Mouse (Mus musculus): ENCODE results near the gene Nubp1.
A peak's percentile ranks its signal among the peaks of the same experiment; 100 is the strongest.

Nubp1 gene

DNA sequence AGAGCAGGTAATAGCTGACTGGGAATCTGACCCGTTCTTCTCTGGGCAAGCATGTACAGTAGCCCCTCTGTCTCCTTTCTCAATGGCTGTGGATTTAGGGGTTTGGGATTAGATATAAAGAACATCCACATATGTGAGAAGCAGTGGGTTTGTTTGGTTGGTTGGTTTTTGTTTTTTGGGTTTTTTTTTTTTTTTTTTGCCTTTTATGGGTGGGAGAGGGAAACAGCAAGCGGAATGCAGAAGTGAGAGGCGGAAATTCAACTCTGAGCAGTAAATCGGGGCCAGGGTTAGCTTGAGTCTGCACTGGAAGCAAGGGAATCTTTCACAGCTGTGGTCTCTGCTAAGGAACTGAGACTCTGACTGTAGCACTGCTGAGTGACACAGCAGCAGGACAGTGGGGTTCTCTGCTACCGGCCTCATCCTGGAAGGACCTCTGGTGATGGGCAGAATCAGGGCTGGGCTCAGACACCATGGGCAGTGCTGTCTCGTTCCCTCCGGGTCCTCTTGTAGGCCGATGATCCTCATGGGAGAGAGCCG is 6.0 kb downstream of the Nubp1 start:
- DNase-seq (ENCODE audit: low read depth, low spot score), result no peak

DNA sequence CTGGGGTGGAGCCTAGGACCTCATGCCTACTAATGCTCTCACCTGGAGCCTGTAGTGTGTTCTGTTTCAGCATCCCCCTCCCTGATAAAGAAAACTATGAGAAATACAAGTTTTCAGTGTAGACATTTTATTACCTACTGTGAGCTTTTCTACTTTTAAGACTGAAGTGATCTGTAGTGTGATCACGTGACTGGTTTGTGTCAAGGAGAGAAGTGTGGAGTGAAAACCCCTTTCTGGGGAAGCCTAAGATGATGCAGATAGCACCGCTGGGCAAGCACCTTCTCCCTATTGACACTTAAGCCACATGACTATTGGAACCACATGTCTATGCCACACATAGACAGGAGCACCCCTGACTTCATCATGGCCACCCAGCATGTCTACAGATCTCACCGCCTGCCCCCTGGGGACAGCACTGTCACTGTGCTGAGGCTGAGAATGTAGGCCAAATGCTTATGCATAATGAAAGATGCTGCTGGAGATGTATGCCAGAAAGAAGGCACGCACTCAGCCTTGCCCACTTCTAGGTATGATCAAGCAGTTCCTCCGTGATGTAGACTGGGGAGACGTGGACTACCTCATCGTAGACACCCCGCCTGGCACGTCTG is 8.8 kb downstream of the Nubp1 start:
- no peak for DNase-seq (ENCODE audit: low read depth, low spot score)

DNA sequence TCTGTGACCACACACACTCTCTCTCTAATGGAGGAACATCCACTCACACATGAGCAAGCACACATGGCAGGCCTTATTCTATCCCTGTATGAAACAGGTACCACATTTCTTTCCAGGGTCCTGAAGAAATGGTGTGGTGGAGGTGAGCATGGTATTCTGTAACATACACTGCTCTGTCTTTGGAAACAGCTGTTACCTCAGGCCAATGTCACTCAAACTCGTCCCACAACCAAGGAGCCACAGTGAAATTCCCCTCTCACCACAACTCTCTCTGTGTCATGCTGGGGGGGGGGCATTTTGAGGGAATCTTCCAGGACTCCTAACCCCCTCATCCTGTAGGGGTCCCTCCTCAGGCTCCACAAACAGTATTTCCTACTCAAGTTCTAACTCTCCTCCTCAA is 20.2 kb downstream of the Nubp1 start:
- DNase-seq (ENCODE audit: low read depth, low spot score), result no peak

DNA sequence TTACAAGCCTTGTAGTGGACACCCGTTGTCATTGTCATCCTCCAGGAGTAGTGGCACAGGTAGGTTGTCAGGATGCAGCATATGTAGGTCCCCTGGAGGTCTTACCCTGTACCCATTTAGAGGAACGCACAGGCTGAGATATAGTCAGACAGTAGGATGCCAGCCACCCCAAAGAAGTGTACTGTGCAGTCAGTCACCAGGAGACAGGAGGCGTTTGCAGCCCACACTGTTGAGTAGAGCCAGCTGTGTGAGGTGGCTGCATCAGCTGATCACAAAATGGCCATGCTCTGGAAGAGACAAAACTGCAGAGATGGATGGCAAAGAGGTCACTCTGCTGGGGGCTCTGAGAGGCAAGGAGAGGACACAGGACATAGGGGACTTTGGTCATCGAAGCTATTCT is 20.6 kb downstream of the Nubp1 start:
- DNase-seq (ENCODE audit: low read depth, low spot score), result no peak

DNA sequence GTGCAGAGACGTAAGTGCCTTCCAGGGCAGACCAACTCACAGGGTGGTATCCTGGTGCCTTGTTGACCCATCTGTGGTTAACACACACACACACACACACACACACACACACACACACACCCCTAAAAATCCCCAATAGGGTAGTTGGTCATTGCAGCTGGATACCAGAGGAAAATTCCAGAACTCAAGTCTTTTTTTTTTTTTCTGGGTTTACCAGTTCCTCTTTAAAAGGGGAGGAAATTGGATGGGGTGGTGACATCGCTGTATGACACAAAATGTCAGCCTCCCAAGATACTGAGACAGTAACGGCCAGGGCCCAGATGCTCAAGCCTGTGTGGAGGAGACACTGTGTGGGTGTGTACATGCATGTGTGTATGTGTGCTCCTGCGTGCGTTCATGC is 21.6 kb downstream of the Nubp1 start:
- no peak for DNase-seq (ENCODE audit: low read depth, low spot score)

DNA sequence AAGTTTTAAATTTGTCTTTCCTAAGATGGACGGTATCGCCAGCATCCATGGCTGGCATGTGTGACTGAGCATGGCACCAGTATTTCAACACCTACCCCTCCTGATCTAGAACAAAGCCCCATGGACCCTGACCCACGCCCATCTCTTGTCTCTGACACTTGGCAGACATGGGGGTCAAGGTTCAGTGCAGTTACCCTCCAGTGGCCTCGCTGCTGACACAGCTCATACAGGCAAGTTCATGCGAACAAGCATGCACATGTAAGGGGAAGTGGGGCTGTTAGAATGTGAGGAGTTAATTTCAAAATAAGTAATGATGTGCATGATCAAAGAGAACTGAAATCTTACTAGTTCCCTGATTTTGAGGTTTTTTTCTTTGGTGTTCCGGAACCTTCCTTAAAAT is 24.4 kb downstream of the Nubp1 start:
- DNase-seq (ENCODE audit: low read depth, low spot score), result no peak

DNA sequence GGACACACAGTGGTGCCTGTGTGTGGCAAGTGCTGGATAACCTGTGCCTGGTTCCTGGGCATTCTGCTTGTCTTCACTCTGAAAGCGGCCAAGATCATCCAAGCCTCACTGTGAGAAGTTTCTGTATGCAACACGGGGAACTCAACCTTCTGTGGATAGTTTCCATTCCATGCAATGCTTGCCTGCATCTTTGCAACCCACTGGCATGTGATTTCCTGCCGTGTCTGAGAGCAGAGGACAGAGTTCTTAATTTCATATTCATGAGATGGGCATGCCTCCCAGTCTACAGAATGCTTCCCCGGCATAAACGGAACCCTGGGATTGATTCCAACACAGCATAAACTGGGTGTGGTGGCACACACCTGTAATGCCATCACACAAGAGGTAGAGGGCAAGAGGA is 26.3 kb downstream of the Nubp1 start:
- no peak for DNase-seq (ENCODE audit: low read depth, low spot score)

DNA sequence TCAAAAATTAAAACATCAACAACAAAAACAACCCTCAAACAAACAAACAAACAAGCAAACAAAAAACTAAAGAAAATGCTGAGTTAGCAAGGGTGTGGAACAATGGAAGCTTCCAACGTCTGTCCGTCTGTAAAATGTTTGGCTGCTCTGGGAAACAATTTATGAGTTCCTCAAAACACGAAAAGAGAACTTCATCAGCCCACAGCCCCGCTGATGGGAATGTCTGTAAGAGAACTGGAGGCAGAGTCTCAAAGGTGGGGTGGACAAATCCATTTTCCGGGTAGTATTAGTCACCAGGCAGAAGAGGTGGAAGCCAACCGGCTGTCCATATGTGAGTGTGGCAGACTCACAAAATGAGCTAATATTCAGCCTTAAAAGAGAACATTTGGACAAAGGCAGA is 29.6 kb downstream of the Nubp1 start:
- no peak for DNase-seq (ENCODE audit: low read depth, low spot score)

DNA sequence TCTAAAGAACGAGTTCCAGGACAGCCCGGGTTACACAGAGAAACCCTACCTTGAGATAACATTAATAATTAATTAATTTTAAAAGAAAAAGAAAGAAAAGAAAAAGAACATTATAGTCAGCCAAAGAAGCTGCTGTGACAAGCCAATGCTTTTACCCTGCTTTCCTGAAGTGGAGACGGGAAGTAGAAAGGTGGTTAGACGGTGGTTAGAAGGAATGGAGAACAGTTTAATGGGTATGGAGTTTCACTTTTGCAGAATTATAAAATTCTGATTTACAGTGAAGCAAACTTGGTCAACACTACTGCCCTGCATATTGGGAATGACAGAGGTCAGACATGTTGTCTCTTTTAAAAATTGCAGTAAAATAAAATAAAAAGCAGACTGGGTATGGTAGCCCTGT is 30.0 kb downstream of the Nubp1 start:
- DNase-seq (ENCODE audit: low read depth, low spot score), result no peak

DNA sequence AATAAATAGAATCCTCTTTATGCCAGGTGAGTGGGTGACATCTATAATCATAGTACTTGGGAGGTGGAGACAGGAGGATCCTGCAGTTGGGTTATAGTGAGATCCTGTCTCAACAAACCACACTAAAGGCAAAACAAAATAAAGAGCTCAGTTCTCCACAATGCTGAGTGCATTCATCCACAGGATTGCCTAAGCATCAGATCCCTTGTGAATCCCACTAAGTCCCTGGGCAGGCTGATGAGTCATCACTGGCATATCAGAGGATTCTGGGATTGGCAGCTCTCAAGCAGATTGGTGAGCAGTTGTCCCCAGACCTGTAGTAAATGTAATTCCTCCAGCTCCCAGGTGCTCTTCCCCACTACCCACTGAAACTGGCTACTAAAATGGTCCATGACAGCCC is 32.0 kb downstream of the Nubp1 start:
- no peak for DNase-seq (ENCODE audit: low read depth, low spot score)

DNA sequence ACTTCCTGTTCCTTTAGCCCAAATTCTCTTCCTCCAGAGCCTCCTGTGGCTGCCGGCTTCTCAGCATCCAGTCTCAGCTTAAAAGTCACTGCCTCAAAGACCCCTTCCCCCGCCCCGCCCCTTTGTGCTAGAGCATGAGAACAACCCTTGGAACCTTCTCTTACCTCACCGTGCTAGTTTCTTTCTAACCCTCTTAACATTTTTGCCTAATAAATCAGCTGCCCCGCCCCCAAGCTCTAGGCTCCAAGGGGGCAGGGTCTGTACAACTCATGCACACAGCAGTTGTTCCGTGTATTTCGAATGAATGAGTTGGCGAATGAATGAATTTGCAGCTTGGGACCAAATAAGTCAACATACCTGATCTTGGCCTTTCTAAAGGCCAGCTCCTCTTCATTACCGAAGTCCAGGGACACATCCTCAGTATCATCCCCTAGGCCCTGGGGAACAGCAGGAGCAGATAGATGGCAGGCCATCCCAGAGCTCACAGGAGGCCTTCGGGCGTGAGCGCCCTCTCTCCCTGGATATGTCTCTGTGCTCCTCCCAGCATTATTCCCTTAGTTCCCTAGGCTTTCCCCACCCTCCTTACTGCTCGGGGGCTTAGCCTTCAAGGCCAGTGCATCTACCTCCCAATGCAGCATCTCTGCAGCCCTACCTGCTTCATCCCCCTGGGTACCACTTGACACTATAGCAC is 35.0 kb downstream of the Nubp1 start:
- peak; percentile 49 for DNase-seq (ENCODE audit: low read depth, low spot score)

DNA sequence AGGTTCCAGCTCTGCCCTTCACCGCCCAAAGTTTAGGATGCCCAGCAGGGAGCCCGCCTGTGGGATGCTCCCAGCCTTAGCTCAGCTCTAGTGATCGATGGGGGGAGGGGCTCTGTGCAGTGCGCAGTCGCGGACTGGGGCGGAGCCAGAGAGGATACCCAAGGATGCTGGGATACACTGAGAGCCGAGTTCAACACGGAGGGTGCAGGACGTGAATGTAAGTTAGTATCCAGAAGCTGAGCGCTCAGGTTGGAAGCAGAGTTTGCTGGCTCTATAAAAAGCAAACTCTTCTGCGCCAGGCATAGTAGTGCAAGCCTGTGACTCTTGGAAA is 35.5 kb downstream of the Nubp1 start, which contains the start of gene Tvp23a:
Gene Tvp23a, minus strand, starts transcription at position 99 of the 331 bp plus-strand sequence.
- peak; percentile 95 for DNase-seq (ENCODE audit: low read depth, low spot score)

DNA sequence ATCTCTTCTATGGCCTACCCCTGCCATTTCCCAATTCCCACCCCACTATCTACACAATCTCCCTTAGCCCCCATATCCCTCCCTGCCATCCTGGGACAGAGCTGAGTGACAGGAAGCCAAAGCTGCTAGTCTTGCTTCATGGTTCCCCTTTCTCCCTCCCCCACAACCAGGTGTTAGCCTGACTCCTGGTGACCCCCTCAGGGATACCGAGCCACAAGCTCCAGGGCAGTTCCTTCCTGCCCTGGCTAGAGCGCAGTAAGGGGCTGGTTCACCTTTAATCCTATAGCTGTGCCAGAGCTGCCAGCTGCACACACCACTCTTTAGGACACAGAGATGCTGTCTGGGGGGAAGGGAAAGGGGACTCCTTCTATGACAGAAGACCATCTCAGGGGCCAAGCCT is 36.0 kb downstream of the Nubp1 start:
- DNase-seq (ENCODE audit: low read depth, low spot score), result no peak

DNA sequence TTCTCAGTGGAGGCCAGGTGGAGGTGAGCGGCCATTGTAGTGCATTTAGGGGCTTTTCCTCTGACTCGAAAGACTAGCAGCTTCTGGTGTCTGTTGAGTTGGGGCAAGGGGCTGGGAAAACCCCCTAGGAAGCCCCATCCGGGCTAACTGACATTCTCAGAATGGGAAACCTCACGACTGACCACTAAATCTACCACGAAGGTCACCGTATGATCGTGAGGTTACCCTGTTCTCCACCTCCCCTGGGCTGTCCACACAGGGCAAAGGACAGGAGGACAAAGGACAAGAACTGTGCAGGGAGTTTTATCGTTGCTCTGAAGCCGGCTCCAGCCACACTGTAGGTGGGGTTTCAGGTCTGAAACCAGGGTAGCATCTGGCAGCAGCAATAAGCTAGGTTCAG is 37.2 kb downstream of the Nubp1 start:
- DNase-seq (ENCODE audit: low read depth, low spot score), result no peak

DNA sequence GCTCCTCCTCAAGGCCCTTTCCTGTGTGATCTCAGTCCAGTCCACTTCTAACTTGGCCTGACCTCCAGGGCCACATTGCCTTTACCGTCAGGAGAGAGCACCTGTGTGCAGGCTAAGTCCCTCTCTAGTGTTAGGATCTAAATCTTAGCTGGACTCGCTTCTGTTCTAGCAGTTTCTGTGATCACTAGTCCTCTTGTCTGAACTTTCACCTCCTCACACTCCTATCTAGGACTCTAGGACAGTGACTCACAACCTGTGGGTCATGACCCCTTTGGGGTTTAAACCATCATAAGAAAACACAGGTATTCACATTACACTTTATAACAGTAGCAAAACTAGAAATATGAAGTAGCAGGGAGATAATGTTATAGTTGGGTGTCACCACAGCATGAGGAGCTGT is 40.2 kb downstream of the Nubp1 start:
- no peak for DNase-seq (ENCODE audit: low read depth, low spot score)

DNA sequence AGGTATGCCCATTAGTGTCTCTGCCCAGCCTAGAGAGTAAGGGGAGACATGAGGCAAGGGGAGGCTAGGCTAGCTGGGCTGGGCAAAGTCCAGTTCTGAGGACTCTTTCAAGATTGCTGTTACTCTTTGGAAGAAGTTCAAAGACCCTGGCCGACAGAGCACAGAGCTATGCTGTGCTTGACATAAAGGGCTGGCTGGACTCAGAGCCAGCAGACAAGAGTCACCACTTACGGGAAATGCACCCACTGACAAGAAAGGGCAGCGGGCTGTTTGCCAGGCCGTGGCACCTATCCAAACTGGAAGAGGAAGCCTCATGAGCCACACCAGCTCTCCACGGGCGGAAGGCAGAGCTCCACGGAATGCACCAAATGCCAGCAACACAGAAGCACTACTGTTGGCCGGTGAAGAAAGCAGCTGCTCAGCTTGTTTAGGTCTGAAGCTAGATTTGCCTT is 40.7 kb downstream of the Nubp1 start:
- no peak for DNase-seq (ENCODE audit: low read depth, low spot score)

DNA sequence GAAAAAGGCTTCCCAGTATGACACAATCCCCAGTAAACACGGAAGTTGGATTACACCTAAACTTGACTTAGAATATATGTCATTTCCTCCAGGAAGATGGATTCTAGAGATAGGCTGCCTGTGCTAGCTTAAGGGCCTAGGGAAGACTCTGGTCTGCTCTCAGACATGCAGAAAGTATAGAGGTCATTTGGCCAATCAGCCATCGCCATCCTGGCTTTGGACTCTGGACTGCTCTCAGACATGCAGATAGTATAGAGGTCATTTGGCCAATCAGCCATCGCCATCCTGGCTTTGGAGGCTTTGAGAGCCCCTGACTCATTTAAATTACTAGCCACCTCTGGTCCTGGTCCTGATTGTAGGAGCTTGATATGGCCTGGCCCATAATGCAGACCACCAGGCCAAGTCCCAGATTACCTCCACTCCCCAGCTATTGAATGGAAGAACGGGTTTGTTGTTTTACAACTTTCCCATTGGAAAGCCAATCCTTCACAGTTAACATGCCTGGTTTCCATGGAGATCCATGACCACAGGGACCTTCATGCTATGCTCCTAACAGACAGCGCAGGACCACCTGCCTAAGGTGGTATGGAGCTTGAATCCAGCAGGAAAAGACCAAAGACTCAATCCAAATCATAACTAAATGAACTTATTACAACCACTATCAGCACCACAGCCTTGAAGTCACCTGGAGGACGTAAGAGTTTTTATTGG is 42.3 kb downstream of the Nubp1 start:
- no peak for DNase-seq (ENCODE audit: low read depth, low spot score)

DNA sequence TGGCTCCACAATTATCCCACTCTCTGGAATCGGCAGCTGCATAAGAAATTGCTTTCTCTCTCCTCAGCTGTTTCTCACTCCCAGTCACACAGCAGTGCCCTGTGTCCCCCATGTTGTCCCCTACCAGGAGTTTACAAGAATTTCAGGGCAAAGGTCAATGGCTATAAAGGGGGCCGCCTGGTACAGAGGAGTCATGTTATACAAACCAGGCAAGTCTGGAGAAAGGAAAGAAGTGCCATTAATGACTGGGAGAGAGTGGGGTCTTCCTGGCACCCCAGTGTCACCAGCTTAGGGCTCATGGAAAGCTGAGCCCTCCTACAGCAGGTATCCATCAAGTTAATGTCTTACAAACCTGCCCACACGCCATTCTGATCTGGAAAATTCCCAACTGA is 42.8 kb downstream of the Nubp1 start:
- no peak for DNase-seq (ENCODE audit: low read depth, low spot score)

DNA sequence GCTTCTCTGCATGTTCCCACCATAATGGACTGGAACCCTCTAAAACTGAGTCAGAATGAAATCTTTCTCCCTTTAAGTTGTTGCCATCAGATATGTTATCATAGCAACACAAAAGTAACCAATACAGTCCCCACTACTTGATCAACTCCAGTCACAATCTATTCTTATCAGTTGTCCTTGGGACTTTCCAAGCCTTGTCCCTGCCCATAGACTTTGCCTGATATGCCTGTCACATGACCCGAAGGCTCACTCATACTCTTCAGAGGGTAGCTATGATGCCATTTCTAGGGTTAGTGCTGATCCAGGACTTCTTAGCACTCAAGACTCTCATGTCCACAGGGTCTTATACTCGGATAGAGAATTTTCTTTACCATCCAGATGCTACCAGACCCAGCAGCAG is 48.4 kb downstream of the Nubp1 start:
- DNase-seq (ENCODE audit: low read depth, low spot score), result no peak

DNA sequence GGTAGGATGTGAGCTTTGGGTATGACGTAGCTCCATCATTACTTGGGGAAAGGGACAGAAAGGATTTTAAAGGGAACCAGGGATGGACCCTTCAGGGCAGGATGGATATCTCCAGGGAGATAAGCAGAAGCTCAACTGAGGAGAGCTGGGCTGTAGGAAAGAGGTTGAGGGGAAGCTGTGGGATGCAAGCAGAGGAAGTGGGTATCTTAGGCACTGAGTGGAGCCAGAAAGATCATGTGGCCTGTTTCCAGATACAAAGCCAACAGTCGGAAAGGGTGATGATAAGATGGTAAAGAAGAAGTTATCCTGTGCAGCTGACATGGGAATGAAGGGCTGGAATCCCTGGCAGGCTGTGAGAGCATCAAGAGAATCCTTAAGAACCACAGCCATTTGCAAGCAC is 49.4 kb downstream of the Nubp1 start:
- no peak for DNase-seq (ENCODE audit: low read depth, low spot score)

DNA sequence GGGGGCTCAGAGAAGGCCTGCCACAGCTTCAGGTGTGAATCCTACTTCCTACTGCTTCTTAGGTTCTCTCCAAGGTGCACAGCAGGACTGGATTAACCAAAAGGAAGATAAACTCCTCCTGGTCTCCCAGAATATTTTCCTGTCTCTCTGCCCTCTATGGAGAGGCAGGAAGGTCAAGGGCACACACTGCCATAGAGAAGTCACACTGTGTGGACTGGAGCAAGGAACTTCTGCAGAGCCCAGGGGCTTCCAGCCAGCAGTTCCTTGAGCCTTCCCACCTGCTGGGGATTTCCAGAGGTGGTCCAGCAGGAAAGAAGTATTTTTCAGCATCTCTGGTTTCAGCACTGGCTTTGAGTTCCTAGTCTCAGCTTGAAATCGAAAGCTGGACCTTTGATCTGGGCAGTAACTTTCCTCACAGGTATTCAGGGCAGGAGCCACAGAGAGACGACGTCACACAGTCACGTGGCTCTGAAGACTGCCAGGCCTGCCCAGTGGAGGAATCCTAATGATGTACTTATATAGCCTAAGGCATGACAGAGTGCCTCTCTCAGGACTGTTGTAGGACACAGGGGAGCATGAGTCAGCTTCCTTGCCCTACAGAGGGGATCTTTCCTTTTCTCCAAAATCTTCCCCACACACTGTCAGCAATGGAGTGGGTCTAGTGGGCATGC is 53.4 kb downstream of the Nubp1 start:
- DNase-seq (ENCODE audit: low read depth, low spot score), result peak; percentile 73

DNA sequence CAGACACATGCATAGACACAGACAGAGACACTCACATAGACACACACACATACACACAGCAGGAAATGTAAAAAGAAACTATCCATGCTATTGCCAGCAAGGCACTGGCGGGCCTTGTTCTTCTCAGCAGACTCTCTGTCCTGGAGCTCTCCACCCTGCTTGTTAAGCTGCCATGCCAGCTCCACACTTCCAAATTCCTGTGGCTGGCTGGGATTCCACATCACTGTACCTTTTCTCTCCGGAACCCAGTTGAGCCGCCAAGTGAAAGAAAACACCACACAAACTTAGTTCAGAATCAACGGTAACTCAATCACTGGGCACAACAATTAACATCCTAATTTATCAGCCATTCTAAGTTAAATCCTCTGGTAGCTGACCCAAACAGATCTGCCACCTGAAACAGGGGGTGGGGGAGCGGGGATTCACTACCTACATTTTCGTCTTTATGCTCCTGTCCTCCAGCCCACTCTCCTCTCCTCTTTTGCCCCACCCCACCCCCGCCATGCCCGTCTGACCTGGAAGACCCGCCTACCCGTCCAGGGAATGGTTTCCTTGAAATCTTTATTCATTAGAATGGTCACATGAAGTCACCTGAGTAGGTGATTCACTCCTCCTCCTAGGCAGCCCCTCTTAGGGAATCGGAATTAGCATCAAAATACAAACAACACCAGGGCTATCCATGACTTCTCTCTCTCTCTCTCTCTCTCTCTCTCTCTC is 55.8 kb downstream of the Nubp1 start:
- DNase-seq (ENCODE audit: low read depth, low spot score), result peak; percentile 97

Measured in ZHBTc4 (cell line).